Mouse (Mus musculus) midbrain, embryonic 16.5 days (tissue): ENCODE data around the gene Olfr702. TPM values are rescaled to one million over a fixed set of nuclear protein-coding genes. Genes with fewer than 3 reads are reported as not detected.

Experiments
- ATAC-seq: fragments of 200-750 bp; cut with Nextera tagmentation; 2 replicates; pipeline ENCODE4 v1.8.0; 2017; ENCODE audit warnings: moderate TSS enrichment
- H3K27ac ChIP-seq: fragments of 300-500 bp; sonication (generic); 2 replicates; pipeline ENCODE4 v1.5.1; 2014; ENCODE audit warnings: mild to moderate bottlenecking, low read length, mixed read lengths
- H3K27me3 ChIP-seq: fragments of 300-500 bp; sonication (generic); 2 replicates; pipeline ENCODE4 v1.6.1; 2014; ENCODE audit warnings: low read depth, low read length, mixed read lengths; ENCODE audit not compliant: control insufficient read depth, insufficient read depth
- H3K36me3 ChIP-seq: fragments of 300-500 bp; sonication (generic); 2 replicates; pipeline ENCODE4 v1.6.1; 2014; ENCODE audit warnings: mild to moderate bottlenecking, low read length, moderate library complexity, mixed read lengths; ENCODE audit not compliant: control insufficient read depth, insufficient read depth
- H3K4me1 ChIP-seq: fragments of 300-500 bp; sonication (generic); 2 replicates; pipeline ENCODE4 v1.6.1; 2014; ENCODE audit warnings: mild to moderate bottlenecking, low read length, mixed read lengths; ENCODE audit not compliant: control insufficient read depth, insufficient read depth
- H3K4me2 ChIP-seq: fragments of 300-500 bp; sonication (generic); 2 replicates; pipeline ENCODE4 v1.6.1; 2014; ENCODE audit warnings: mild to moderate bottlenecking, low read length, mixed read lengths
- H3K4me3 ChIP-seq: fragments of 300-500 bp; sonication (generic); 2 replicates; pipeline ENCODE4 v1.5.1; 2014; ENCODE audit warnings: low read depth, mild to moderate bottlenecking, low read length, moderate library complexity, mixed read lengths
- H3K9ac ChIP-seq: fragments of 300-500 bp; sonication (generic); 2 replicates; pipeline ENCODE4 v1.6.1; 2014; ENCODE audit warnings: low read depth, low read length, mixed read lengths
- H3K9me3 ChIP-seq: fragments of 300-500 bp; sonication (generic); replicated peaks from 2 replicates; pipeline ENCODE4 v1.6.1; 2014; ENCODE audit warnings: mild to moderate bottlenecking, low read length, mixed read lengths; ENCODE audit not compliant: control insufficient read depth, poor library complexity, severe bottlenecking
- polyA plus RNA-seq: library from polyadenylated mRNA; unstranded; fragments of >200 nt; fragmentation: Nextera tagmentation; extraction: Ambion mirVana; gene quantifications from 2 replicates; pipeline ENCODE4 v1.2.1, GENCODE M21; 2015

The Olfr702 gene
- polyA plus RNA-seq, 1 experiment from 2014 or later, result not detected

- Histone ChIP-seq H3K27me3 (no peaks in the 10 kb centered on the region), H3K4me3 (no peak overlapping the region), H3K36me3 (no peaks in the 10 kb centered on the region), H3K4me2 (no peak overlapping the region), H3K9ac (no peak overlapping the region), H3K27ac (no peak overlapping the region), H3K4me1 (no peaks in the 10 kb centered on the region), H3K9me3 (no peaks in the 10 kb centered on the region)
- ATAC-seq, result no peak
These were observed 45.4 kb downstream of the Olfr702 start for GRCm38 (mm10) chr7:106788330-106788729.

Other genes with a start within 250 kb of the Olfr702 start
- gene Olfr693, start 153.3 kb downstream of the Olfr702 start, polyA plus RNA-seq, result not detected in 2 replicates
- not detected in 2 replicates for gene Olfr694, start 142.1 kb downstream of the Olfr702 start, polyA plus RNA-seq
- not detected in 2 replicates for gene Olfr695, start 117.5 kb downstream of the Olfr702 start, polyA plus RNA-seq
- gene Olfr697, start 91.5 kb downstream of the Olfr702 start, polyA plus RNA-seq, result not detected in 2 replicates
- gene Olfr698, start 78.5 kb downstream of the Olfr702 start, polyA plus RNA-seq, result not detected in 2 replicates
- gene Olfr699, start 40.7 kb downstream of the Olfr702 start, polyA plus RNA-seq, result not detected in 2 replicates
- not detected in 2 replicates for gene Olfr700, start 25.1 kb downstream of the Olfr702 start, polyA plus RNA-seq
- not detected in 2 replicates for gene Olfr701, start 19.8 kb downstream of the Olfr702 start, polyA plus RNA-seq
- not detected in 2 replicates for gene Olfr703, start 9.5 kb upstream of the Olfr702 start, polyA plus RNA-seq
- gene Olfr704, start 29.3 kb upstream of the Olfr702 start, polyA plus RNA-seq, result not detected in 2 replicates
- gene Olfr705, start 43.0 kb upstream of the Olfr702 start, polyA plus RNA-seq, result not detected in 2 replicates
- gene Olfr706, start 54.3 kb upstream of the Olfr702 start, polyA plus RNA-seq, result not detected in 2 replicates
- not detected in 2 replicates for gene Olfr707, start 67.3 kb upstream of the Olfr702 start, polyA plus RNA-seq
- gene Olfr1532-ps1, start 74.1 kb upstream of the Olfr702 start, polyA plus RNA-seq, result not detected in 2 replicates
- gene Olfr709-ps1, start 98.3 kb upstream of the Olfr702 start, polyA plus RNA-seq, result not detected in 2 replicates
- not detected in 2 replicates for gene Olfr710, start 114.4 kb upstream of the Olfr702 start, polyA plus RNA-seq
- not detected in 2 replicates for gene Olfr6, start 130.0 kb upstream of the Olfr702 start, polyA plus RNA-seq
- gene Olfr711, start 141.6 kb upstream of the Olfr702 start, polyA plus RNA-seq, result not detected in 2 replicates
- gene Olfr2, start 172.2 kb upstream of the Olfr702 start, polyA plus RNA-seq, result not detected in 2 replicates
- gene Olfr713, start 197.3 kb upstream of the Olfr702 start, polyA plus RNA-seq, result not detected in 2 replicates
- gene Olfr714, start 237.1 kb upstream of the Olfr702 start, polyA plus RNA-seq, result not detected in 2 replicates